Mouse (Mus musculus): ENCODE data around the gene Gm49358. TPM values are rescaled to one million over a fixed set of nuclear protein-coding genes. Genes with fewer than 3 reads are reported as not detected.

The Gm49358 gene
- polyA plus RNA-seq, 1 experiment from 2014 or later = not detected

DNA sequence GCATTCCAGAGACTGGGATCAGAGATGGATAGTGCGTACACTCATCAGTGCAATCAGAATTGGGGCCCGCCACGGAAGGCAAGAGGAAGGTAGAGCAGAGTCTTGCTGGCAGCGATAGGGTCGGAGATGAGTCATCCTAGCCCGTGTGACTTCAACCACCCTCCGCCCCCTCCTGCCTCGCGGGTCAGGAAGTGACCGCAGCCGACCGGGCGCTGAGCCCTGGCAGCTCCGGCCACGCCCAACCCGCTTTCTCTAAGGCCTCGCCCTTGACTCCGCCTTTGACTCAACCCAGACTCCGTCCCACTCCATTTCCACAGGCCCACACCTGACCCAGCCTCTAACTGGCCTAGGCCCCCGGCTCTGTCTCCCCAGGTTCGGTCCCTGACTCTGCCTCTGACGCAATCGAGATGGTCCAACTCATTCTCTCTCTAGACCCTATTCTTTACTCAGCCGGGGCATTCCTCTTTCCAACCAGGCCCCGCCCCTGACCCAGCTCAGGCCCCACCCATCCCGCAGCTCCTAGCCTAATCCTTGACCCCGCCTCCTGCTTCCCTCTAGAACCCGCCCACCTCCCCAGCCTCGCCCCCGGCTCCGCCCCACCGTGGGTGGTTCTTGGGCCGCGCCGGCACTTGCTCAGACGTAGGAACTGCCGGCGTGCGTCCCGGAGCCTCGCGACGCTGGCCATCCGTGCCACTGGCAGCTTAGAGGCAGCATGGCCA is 14.8 kb downstream of the Gm49358 start, which contains the start of gene Nt5dc3:
Gene Nt5dc3 (plus strand): TSS at position 608 of the 719 bp plus-strand sequence.
- peak within 1 kb of the TSS; percentile 91 to 94 for H3K27ac ChIP-seq (replicated peaks in 1 of 2; ENCODE audit: control insufficient read depth in 1 of 2, insufficient read depth in 1 of 2, low read depth in 2 of 2, low read length in 2 of 2)
- H3K4me1 ChIP-seq (ENCODE audit: control insufficient read depth in 2 of 2, insufficient read depth in 2 of 2, low read length in 2 of 2) = peaks cover 17 to 40% of the 10 kb centered on the region in 2 experiments
- H3K9me3 ChIP-seq (ENCODE audit: control insufficient read depth, low read length) = no peaks in the 10 kb centered on the region
- ATAC-seq (ENCODE audit: insufficient number of reproducible peaks, insufficient read depth, low FRiP score, low read depth) = peak; percentile 96
- no peaks in the 10 kb centered on the region for H3K27me3 ChIP-seq (ENCODE audit: control insufficient read depth, insufficient read depth, low read length)
- H3K4me2 ChIP-seq (ENCODE audit: low read length) = peak within 1 kb of the TSS; percentile 94
- peak within 1 kb of the TSS; percentile 90 for H3K9ac ChIP-seq (ENCODE audit: low read length)
- under 1% methylated on average over 44 of the region's 44 CpGs for WGBS
- peak within 1 kb of the TSS; percentile 81 for H3K4me3 ChIP-seq (ENCODE audit: control insufficient read depth in 1 of 2, insufficient read depth in 1 of 2, low read depth in 1 of 2, low read length in 2 of 2)
- no peaks in the 10 kb centered on the region for H3K36me3 ChIP-seq (ENCODE audit: control insufficient read depth, insufficient read depth, low read length)

DNA sequence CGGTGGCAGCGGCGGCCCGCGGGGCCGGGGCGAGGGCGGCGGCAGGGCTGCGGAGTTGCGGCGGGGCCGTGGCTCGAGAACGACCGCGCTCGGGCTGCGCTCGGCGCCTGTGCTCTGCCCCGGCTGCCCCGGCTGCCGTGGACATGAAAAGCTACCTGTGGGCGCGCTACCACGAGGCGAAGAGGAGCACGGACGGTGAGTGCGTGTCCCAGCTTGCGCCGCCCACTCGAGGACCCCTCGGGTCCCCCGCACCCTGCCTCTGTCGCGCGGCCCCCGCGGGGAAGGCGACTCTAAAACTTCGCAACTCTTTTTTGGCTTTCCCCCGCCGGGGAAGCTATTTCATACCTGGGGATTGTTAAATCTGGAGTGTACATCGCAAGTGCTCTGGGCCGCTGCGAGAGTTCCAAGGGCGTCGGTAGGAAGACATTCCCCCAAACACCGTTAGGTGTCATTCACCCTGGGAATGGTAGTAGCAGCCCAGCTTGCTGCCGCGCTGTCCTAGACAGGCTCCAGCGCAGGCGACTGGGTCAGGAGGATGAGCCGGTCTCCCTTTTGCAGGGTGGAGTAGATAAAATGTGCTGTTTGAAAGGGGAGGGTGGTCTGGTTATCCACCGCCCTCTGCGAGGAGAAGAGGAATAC is 15.5 kb downstream of the Gm49358 start:
- H3K9ac ChIP-seq (ENCODE audit: low read length) = peak overlapping the region; percentile 90
- H3K4me2 ChIP-seq (ENCODE audit: low read length) = peak overlapping the region; percentile 94
- under 1% methylated on average over 49 of the region's 58 CpGs for WGBS
- H3K27ac ChIP-seq (replicated peaks in 1 of 2; ENCODE audit: control insufficient read depth in 1 of 2, insufficient read depth in 1 of 2, low read depth in 2 of 2, low read length in 2 of 2) = peak overlapping the region; percentile 55 to 91
- H3K4me3 ChIP-seq (ENCODE audit: control insufficient read depth in 1 of 2, insufficient read depth in 1 of 2, low read depth in 1 of 2, low read length in 2 of 2) = peak overlapping the region; percentile 81
- no peaks in the 10 kb centered on the region for H3K27me3 ChIP-seq (ENCODE audit: control insufficient read depth, insufficient read depth, low read length)
- no peaks in the 10 kb centered on the region for H3K9me3 ChIP-seq (ENCODE audit: control insufficient read depth, low read length)
- ATAC-seq (ENCODE audit: insufficient number of reproducible peaks, insufficient read depth, low FRiP score, low read depth) = no peak; the same call in 1 of the 2 replicates
- peaks cover 17 to 40% of the 10 kb centered on the region in 2 experiments for H3K4me1 ChIP-seq (ENCODE audit: control insufficient read depth in 2 of 2, insufficient read depth in 2 of 2, low read length in 2 of 2)
- no peaks in the 10 kb centered on the region for H3K36me3 ChIP-seq (ENCODE audit: control insufficient read depth, insufficient read depth, low read length)

DNA sequence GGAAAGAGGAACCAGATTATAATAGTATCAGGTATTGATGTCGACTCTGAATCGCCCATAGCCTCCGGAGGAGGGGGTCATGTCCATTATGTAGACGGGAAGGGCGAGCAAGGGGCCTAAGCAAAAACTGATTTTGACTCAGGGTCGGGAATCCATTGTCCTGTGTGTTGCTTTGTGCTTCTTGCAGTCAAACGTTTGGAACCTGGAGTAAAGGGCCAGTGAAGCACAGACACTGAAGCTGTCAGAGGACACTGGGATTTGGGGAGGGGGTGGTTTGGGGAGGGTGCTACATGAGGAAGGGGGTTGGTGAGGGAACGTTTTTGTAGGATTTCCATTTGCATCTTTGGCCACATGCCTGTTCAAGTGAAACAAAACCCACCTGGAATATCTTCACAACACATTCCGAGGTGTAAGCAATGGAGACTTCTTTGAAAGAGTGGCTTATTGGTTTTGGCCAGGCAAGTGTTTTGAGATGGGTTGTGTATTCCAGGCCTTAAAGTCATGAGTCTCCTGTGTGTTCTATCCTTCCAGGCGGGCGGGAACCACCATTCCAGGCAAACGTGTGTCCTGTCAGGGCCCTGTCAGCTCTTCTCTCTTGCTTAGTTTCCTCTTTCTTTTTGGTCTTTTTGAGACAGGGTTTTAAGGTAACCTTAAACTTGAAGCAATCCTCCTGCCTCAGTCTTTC is 16.2 kb downstream of the Gm49358 start:
- Histone ChIP-seq H3K4me1 (ENCODE audit: control insufficient read depth in 2 of 2, insufficient read depth in 2 of 2, low read length in 2 of 2) (peaks cover 17 to 43% of the 10 kb centered on the region in 2 experiments), H3K27ac (replicated peaks in 1 of 2; ENCODE audit: control insufficient read depth in 1 of 2, insufficient read depth in 1 of 2, low read depth in 2 of 2, low read length in 2 of 2) (peak overlapping the region in 1 of 2 experiments; percentile 91; a peak in 2 of 4 replicates), H3K4me2 (ENCODE audit: low read length) (peak overlapping the region; percentile 94), H3K9ac (ENCODE audit: low read length) (peak overlapping the region; percentile 90), H3K36me3 (ENCODE audit: control insufficient read depth, insufficient read depth, low read length) (no peaks in the 10 kb centered on the region), H3K4me3 (ENCODE audit: control insufficient read depth in 1 of 2, insufficient read depth in 1 of 2, low read depth in 1 of 2, low read length in 2 of 2) (peak overlapping the region; percentile 81), H3K27me3 (ENCODE audit: control insufficient read depth, insufficient read depth, low read length) (no peaks in the 10 kb centered on the region), H3K9me3 (ENCODE audit: control insufficient read depth, low read length) (no peaks in the 10 kb centered on the region)
- ATAC-seq (ENCODE audit: insufficient number of reproducible peaks, insufficient read depth, low FRiP score, low read depth) = no peak
- 17% methylated on average over 12 of the region's 12 CpGs for WGBS

DNA sequence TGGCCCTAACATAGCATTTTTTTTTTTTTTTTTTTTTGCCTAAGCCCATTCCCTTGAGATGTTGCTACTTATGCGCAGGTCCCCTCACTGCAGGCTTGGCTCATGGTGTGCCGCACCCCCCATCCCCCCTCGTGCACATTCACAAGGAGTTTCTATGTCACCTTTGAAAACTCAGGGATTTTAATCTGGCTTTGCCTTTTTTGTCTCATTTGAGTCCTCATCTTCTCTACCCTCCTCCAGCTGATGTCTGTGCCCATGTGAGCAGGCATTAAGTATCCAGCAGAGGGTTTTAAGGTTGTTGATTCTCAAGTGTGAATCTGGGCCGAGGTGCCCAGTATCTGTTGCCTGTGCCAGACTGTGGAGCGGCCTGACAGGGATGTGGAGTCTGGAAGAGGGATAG is 17.9 kb downstream of the Gm49358 start:
- Histone ChIP-seq H3K9me3 (ENCODE audit: control insufficient read depth, low read length) (no peaks in the 10 kb centered on the region), H3K4me3 (ENCODE audit: control insufficient read depth in 1 of 2, insufficient read depth in 1 of 2, low read depth in 1 of 2, low read length in 2 of 2) (no peak overlapping the region), H3K4me2 (ENCODE audit: low read length) (no peak overlapping the region), H3K9ac (ENCODE audit: low read length) (no peak overlapping the region), H3K4me1 (ENCODE audit: control insufficient read depth in 2 of 2, insufficient read depth in 2 of 2, low read length in 2 of 2) (peaks cover 17 to 43% of the 10 kb centered on the region in 2 experiments), H3K27ac (replicated peaks in 1 of 2; ENCODE audit: control insufficient read depth in 1 of 2, insufficient read depth in 1 of 2, low read depth in 2 of 2, low read length in 2 of 2) (no peak overlapping the region), H3K27me3 (ENCODE audit: control insufficient read depth, insufficient read depth, low read length) (no peaks in the 10 kb centered on the region), H3K36me3 (ENCODE audit: control insufficient read depth, insufficient read depth, low read length) (no peaks in the 10 kb centered on the region)
- ATAC-seq (ENCODE audit: insufficient number of reproducible peaks, insufficient read depth, low FRiP score, low read depth) = no peak
- 54% methylated on average over 5 of the region's 5 CpGs for WGBS

DNA sequence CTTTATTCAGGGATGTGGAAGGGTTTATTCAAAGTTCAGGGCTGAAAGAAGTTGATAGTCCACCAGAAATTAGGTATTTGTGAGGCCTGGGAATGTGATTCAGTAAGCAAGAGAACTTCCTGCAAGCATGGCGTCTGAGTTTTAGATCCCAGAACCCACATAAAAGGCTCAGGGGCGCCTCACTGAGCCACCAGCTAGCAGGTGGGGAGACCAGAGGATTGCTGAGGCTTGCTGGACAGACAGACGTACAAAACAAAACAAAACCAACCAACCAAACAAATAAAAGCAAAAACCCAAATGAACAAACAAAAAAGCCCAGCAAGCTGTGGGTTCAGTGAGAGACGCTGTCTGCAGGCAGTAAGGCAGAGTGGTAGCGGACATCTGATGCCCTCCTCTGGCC is 18.9 kb downstream of the Gm49358 start:
- 73% methylated on average over 5 of the region's 5 CpGs for WGBS
- Histone ChIP-seq H3K9ac (ENCODE audit: low read length) (no peak overlapping the region), H3K9me3 (ENCODE audit: control insufficient read depth, low read length) (no peaks in the 10 kb centered on the region), H3K36me3 (ENCODE audit: control insufficient read depth, insufficient read depth, low read length) (no peaks in the 10 kb centered on the region), H3K27ac (replicated peaks in 1 of 2; ENCODE audit: control insufficient read depth in 1 of 2, insufficient read depth in 1 of 2, low read depth in 2 of 2, low read length in 2 of 2) (no peak overlapping the region), H3K27me3 (ENCODE audit: control insufficient read depth, insufficient read depth, low read length) (no peaks in the 10 kb centered on the region), H3K4me3 (ENCODE audit: control insufficient read depth in 1 of 2, insufficient read depth in 1 of 2, low read depth in 1 of 2, low read length in 2 of 2) (no peak overlapping the region), H3K4me2 (ENCODE audit: low read length) (no peak overlapping the region), H3K4me1 (ENCODE audit: control insufficient read depth in 2 of 2, insufficient read depth in 2 of 2, low read length in 2 of 2) (peaks cover 13 to 34% of the 10 kb centered on the region in 2 experiments)
- ATAC-seq (ENCODE audit: insufficient number of reproducible peaks, insufficient read depth, low FRiP score, low read depth) = no peak

DNA sequence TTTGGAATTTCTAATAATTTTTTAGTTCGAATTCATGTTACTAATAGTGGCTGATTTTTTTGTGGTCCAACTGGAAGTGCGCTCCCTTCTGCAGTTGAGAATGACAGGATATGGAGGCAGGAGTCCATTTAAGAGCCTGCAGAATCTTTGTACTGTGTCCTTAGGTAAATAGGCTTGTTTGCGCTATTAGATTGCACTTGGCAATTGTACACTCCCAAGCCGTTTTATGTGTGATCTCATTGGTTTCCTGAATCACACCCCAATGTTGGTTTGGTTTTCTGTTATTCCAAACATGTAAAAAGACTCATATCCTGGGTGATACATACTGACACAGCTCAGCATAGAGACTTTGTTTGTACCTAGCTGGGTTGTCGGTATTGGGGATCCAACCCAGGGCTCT is 19.8 kb downstream of the Gm49358 start:
- Histone ChIP-seq H3K4me1 (ENCODE audit: control insufficient read depth in 2 of 2, insufficient read depth in 2 of 2, low read length in 2 of 2) (peaks cover 11 to 34% of the 10 kb centered on the region in 2 experiments), H3K4me2 (ENCODE audit: low read length) (no peak overlapping the region), H3K4me3 (ENCODE audit: control insufficient read depth in 1 of 2, insufficient read depth in 1 of 2, low read depth in 1 of 2, low read length in 2 of 2) (no peak overlapping the region), H3K36me3 (ENCODE audit: control insufficient read depth, insufficient read depth, low read length) (no peaks in the 10 kb centered on the region), H3K9ac (ENCODE audit: low read length) (no peak overlapping the region), H3K27me3 (ENCODE audit: control insufficient read depth, insufficient read depth, low read length) (no peaks in the 10 kb centered on the region), H3K9me3 (ENCODE audit: control insufficient read depth, low read length) (no peaks in the 10 kb centered on the region), H3K27ac (replicated peaks in 1 of 2; ENCODE audit: control insufficient read depth in 1 of 2, insufficient read depth in 1 of 2, low read depth in 2 of 2, low read length in 2 of 2) (no peak overlapping the region)
- ATAC-seq (ENCODE audit: insufficient number of reproducible peaks, insufficient read depth, low FRiP score, low read depth) = no peak
- 83% methylated on average over 5 of the region's 5 CpGs for WGBS

DNA sequence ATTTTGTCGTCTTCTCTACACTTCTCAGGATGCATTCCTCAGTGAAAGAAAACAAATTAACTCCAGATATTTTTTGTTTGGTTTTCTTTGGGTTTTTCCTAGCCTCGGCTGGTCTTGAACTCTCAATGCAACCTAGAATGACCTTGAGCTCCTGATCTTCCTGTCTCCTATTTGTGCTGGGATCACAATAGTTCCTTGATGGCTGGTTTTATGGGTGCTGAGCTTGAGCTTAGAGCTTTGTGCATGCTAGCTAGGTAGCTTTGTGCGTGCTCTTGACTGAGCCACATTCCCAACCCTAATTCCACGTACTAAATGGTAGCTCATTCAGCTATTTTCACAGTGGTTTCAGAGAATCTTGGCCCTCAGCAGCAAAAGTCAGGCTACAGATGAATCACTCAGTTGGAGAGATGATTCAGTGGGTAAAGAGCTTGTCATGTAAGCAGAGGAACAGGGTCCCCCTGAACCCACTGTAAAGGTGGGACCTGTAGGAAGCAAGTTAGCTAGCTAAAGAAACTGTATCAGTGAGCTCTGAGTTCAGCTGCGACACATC is 20.4 kb downstream of the Gm49358 start:
- Histone ChIP-seq H3K4me3 (ENCODE audit: control insufficient read depth in 1 of 2, insufficient read depth in 1 of 2, low read depth in 1 of 2, low read length in 2 of 2) (no peak overlapping the region), H3K27ac (replicated peaks in 1 of 2; ENCODE audit: control insufficient read depth in 1 of 2, insufficient read depth in 1 of 2, low read depth in 2 of 2, low read length in 2 of 2) (no peak overlapping the region), H3K27me3 (ENCODE audit: control insufficient read depth, insufficient read depth, low read length) (no peaks in the 10 kb centered on the region), H3K36me3 (ENCODE audit: control insufficient read depth, insufficient read depth, low read length) (no peaks in the 10 kb centered on the region), H3K9me3 (ENCODE audit: control insufficient read depth, low read length) (no peaks in the 10 kb centered on the region), H3K4me1 (ENCODE audit: control insufficient read depth in 2 of 2, insufficient read depth in 2 of 2, low read length in 2 of 2) (peaks cover 11 to 34% of the 10 kb centered on the region in 2 experiments), H3K9ac (ENCODE audit: low read length) (no peak overlapping the region), H3K4me2 (ENCODE audit: low read length) (no peak overlapping the region)
- 83% methylated on average over 5 of the region's 5 CpGs for WGBS
- ATAC-seq (ENCODE audit: insufficient number of reproducible peaks, insufficient read depth, low FRiP score, low read depth) = no peak
